Mouse (Mus musculus) megakaryocyte progenitor cell, adult 5-6 weeks (primary cell): ENCODE measurements around the gene Atp5d. TPM values are rescaled to one million over a fixed set of nuclear protein-coding genes. Genes with fewer than 3 reads are reported as not detected.

Experiments
- ATAC-seq: replicated peaks from 2 replicates; pipeline ENCODE4 v1.8.0; 2016; ENCODE audit warnings: mild to moderate bottlenecking, moderate TSS enrichment, inconsistent platforms; ENCODE audit not compliant: poor library complexity
- total RNA-seq, 2 experiments: library from RNA; stranded (forward) in 1 of 2; stranded (reverse) in 1 of 2; fragments of 157-497, 149-512 nt in 1 of 2; fragments of 200-1000 nt in 1 of 2; gene quantifications; 2 replicates each; pipeline versions ENCODE4 v1.2.3 to v1.2.4; 2015 to 2017

Atp5d gene
- total RNA-seq, 2 experiments from 2014 or later, result 39.3 to 199 TPM

DNA sequence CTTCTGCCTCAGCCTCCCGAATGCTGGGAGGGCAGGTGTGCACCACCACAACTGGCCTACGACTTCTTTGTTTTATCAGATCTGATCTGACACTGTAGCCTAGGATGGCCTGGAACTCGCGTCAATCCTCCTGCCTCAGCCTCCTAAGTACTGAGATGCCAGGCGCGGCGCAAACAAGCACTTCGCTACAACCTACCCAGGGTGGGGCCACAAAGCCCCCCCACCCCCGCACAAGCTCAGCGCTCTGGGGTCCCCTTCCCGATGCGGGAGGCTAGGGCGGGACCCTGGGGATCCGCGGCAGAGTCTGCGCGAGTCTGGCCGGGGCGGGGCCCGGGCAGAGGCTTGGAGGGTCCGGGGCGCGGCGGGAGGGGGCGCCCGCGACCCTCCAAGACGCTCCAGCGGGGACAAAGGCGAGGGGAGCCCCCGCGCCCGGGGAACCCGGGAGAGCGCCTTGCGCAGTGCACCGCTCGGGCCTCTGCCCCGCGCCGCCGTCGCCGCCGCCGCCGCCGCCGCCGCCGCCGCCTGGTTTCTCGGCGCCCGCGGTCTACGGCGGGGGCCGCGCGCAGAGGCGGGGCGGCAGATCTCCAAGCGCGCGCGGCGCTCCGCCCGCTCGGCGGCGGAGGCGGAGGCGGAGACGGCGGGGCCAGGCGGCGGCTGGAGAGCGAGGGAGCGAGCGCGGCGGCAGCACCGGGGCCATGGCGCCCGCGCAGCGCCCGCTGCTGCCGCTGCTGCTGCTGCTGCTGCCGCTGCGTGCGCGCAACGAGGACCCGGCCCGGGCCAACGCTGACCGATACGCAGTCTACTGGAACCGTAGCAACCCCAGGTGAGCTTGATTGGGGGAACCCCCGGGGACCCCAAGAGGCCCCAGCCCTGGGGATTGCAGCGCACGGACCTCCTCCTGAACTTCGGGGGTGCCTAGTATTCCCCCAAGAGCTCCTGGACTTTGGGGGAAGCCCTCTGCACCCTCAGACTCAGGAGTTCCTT lies 40.9 kb downstream of the Atp5d start, which contains the start of gene Efna2:
Gene Efna2 (plus strand): TSS at position 415 of the 984 bp plus-strand sequence.
- ATAC-seq, result no peak

DNA sequence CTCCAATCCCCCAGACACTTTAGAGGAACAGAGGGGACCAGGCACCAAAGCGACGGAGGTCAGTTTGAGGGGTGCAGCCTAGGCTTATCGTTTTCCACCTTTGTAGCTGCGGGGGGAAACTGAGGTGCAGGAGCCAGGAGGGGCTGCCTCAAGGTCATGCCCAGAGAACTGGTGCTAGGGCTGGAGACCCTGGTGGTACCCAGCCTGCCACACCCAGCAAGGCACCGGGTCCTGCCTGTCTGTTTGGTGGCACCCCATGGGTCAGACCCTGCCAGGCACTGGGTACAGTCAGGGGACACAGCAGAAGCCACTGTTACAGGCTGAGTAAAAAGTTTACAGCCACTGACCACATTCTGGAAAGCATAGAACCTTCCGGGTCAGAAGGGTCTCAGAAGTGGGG lies 41.9 kb downstream of the Atp5d start:
- ATAC-seq, result no peak

- no peak for ATAC-seq
These were observed 42.4 kb downstream of the Atp5d start for GRCm38 (mm10) chr10:80180823-80181222.

DNA sequence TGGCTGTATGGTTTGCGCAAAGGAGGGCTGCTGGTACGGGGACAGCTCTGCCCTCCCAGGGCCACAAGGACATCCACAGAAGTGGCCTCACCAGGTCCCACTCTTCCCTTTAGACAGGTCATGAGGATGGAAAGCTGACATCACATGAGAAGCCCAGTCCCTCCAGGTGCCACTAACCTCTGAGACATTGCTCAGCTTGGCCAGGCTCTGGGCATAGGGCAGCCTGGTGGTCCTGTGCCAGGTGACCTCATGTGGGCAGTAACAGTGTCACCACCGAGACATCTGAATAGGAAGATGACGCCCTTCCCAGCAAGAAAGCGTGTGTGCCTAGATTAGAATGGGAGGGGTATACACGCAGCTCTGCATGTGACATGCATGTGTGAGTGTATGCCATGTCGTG lies 44.1 kb downstream of the Atp5d start:
- no peak for ATAC-seq

DNA sequence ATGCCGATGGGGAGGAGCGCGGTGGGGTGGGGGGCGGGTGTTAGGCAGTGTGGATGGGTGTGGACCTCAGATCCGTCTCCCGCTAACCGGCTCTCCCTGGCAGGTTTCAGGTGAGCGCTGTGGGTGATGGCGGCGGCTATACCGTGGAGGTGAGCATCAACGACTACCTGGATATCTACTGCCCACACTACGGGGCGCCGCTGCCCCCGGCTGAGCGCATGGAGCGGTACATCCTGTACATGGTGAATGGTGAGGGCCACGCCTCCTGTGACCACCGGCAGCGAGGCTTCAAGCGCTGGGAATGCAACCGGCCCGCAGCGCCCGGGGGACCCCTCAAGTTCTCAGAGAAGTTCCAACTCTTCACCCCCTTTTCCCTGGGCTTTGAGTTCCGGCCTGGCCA lies 48.2 kb downstream of the Atp5d start:
- ATAC-seq, result no peak

GRCm38 (mm10) chr10:80187739-80188138 lies 49.3 kb downstream of the Atp5d start:
- ATAC-seq, result no peak

DNA sequence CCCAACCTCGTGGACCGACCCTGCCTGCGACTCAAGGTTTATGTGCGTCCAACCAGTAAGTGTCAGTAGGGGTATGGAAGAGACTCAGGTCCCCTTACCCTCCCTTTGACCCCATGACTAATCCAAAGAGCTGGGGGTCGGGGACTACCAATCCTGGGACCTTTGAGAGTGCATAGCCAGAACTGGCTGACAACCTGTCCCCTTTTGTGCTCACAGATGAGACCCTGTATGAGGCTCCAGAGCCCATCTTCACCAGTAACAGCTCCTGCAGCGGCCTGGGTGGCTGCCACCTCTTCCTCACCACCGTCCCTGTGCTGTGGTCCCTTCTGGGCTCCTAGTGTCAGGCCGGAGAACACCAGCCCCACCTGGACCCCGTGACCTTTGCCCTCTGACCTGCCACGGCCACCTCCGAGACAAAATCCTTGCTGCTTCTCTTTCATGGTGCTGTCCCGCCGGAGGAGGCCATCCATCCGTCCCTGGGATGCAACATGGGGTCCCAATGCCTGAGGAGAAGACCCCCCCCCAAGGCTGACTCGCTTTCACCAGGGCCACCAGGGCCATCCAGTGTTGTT lies 50.1 kb downstream of the Atp5d start:
- no peak for ATAC-seq

DNA sequence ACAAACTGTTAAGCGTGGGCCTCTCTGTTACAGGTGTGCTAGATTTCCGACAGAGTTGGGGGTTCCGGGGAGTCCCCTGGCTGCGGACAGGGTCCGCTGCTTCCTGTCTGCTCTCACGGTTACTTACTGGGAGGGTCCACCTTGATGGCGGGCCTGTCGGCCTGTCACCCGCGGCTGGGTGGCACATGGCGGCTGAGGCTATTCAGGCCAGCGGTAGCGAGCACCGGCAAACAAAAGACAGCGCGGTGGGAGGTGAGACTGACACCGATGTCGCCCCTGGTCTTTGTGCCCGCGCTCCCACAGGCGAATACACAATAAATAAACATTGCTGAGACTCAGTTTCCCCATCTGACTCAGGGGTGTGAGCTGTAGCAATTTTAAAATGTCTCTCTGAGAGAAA lies 51.6 kb downstream of the Atp5d start:
- no peak for ATAC-seq

- no peak for ATAC-seq
These were observed 52.1 kb downstream of the Atp5d start for GRCm38 (mm10) chr10:80190491-80191051.

GRCm38 (mm10) chr10:80193976-80194375 lies 55.5 kb downstream of the Atp5d start:
- ATAC-seq, result 0 out of 2 replicates have a peak, but pooled peaks have one; percentile 6

DNA sequence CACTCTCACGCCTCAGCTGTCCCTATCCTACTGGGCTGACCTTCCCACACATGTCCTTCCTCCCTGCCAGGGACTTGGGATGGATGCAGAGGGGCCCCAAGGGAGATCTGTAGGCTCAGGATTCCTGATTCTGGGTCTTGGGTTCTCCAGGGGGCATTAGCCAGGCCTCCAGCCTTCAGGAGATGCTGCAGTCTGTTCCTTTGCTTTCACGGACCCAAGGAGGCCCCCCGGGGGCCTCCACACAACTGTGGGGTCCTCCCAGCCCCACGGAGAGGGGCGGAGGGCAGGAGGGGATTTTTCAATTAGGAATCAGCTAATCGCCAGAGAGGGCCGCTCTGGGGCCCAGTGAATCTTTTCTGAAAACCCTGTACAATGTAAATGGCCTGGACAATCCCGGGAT lies 56.0 kb downstream of the Atp5d start:
- ATAC-seq, result no peak

Other genes starting within 250 kb of the Atp5d start
Only the 30 nearest of the 33 such genes appear.
- not detected in 2 replicates for gene Gm26602, start 227.8 kb upstream of the Atp5d start, total RNA-seq (2015)
- not detected in 2 replicates for gene Gm26602, start 227.8 kb upstream of the Atp5d start, total RNA-seq (2017)
- 0.15 TPM in 2 replicates for gene Kiss1r, start 221.7 kb upstream of the Atp5d start, total RNA-seq (2015)
- 0.25 and 1.3 TPM in 2 replicates for gene Kiss1r, start 221.7 kb upstream of the Atp5d start, total RNA-seq (2017)
- 72.3 and 78.7 TPM in 2 replicates for gene R3hdm4, start 217.4 kb upstream of the Atp5d start, total RNA-seq (2015)
- gene R3hdm4, start 217.4 kb upstream of the Atp5d start, total RNA-seq (2017), result 35.1 and 50.7 TPM in 2 replicates
- gene Arid3a, start 211.6 kb upstream of the Atp5d start, total RNA-seq (2015), result 19.9 and 21.6 TPM in 2 replicates
- 31.0 and 32.2 TPM in 2 replicates for gene Arid3a, start 211.6 kb upstream of the Atp5d start, total RNA-seq (2017)
- gene Wdr18, start 178.5 kb upstream of the Atp5d start, total RNA-seq (2015), result 36.8 and 57.4 TPM in 2 replicates
- 24.6 and 29.7 TPM in 2 replicates for gene Wdr18, start 178.5 kb upstream of the Atp5d start, total RNA-seq (2017)
- gene Grin3b, start 167.9 kb upstream of the Atp5d start, total RNA-seq (2015), result not detected in 2 replicates
- gene Grin3b, start 167.9 kb upstream of the Atp5d start, total RNA-seq (2017), result not detected in 2 replicates
- gene Tmem259, start 154.3 kb upstream of the Atp5d start, total RNA-seq (2015), result 38.9 and 44.2 TPM in 2 replicates
- 44.6 and 54.8 TPM in 2 replicates for gene Tmem259, start 154.3 kb upstream of the Atp5d start, total RNA-seq (2017)
- 50.5 and 52.8 TPM in 2 replicates for gene Cnn2, start 150.0 kb upstream of the Atp5d start, total RNA-seq (2015)
- 73.3 and 84.1 TPM in 2 replicates for gene Cnn2, start 150.0 kb upstream of the Atp5d start, total RNA-seq (2017)
- 15.4 and 15.8 TPM in 2 replicates for gene Abca7, start 142.1 kb upstream of the Atp5d start, total RNA-seq (2015)
- gene Abca7, start 142.1 kb upstream of the Atp5d start, total RNA-seq (2017), result 17.0 and 17.5 TPM in 2 replicates
- gene Arhgap45, start 122.0 kb upstream of the Atp5d start, total RNA-seq (2015), result 64.1 and 69.0 TPM in 2 replicates
- gene Arhgap45, start 122.0 kb upstream of the Atp5d start, total RNA-seq (2017), result 112 and 121 TPM in 2 replicates
- 93.3 and 99.5 TPM in 2 replicates for gene Polr2e, start 98.8 kb upstream of the Atp5d start, total RNA-seq (2015)
- 74.3 and 89.9 TPM in 2 replicates for gene Polr2e, start 98.8 kb upstream of the Atp5d start, total RNA-seq (2017)
- gene Gpx4, start 91.5 kb upstream of the Atp5d start, total RNA-seq (2015), result 253 and 271 TPM in 2 replicates
- gene Gpx4, start 91.5 kb upstream of the Atp5d start, total RNA-seq (2017), result 358 and 365 TPM in 2 replicates
- 16.9 and 19.5 TPM in 2 replicates for gene Sbno2, start 33.1 kb upstream of the Atp5d start, total RNA-seq (2015)
- gene Sbno2, start 33.1 kb upstream of the Atp5d start, total RNA-seq (2017), result 19.1 and 24.0 TPM in 2 replicates
- gene Stk11, start 22.8 kb upstream of the Atp5d start, total RNA-seq (2015), result 71.7 and 81.1 TPM in 2 replicates
- gene Stk11, start 22.8 kb upstream of the Atp5d start, total RNA-seq (2017), result 159 and 172 TPM in 2 replicates
- 3.8 and 4.8 TPM in 2 replicates for gene Cbarp, start 2.2 kb downstream of the Atp5d start, total RNA-seq (2015)
- gene Cbarp, start 2.2 kb downstream of the Atp5d start, total RNA-seq (2017), result 2.0 and 2.2 TPM in 2 replicates
- gene Midn, start 9.6 kb downstream of the Atp5d start, total RNA-seq (2015), result 21.4 and 22.2 TPM in 2 replicates
- gene Midn, start 9.6 kb downstream of the Atp5d start, total RNA-seq (2017), result 12.7 and 17.9 TPM in 2 replicates
- 16.1 and 18.4 TPM in 2 replicates for gene Cirbp, start 27.4 kb downstream of the Atp5d start, total RNA-seq (2015)
- 35.4 and 60.4 TPM in 2 replicates for gene Cirbp, start 27.4 kb downstream of the Atp5d start, total RNA-seq (2017)
- 17.2 and 18.2 TPM in 2 replicates for gene 1600002K03Rik, start 34.3 kb downstream of the Atp5d start, total RNA-seq (2015)
- gene 1600002K03Rik, start 34.3 kb downstream of the Atp5d start, total RNA-seq (2017), result 13.4 and 13.5 TPM in 2 replicates
- gene Efna2, start 40.9 kb downstream of the Atp5d start, total RNA-seq (2015), result 0.54 TPM in 1 of 2 replicates, not detected in the other
- gene Efna2, start 40.9 kb downstream of the Atp5d start, total RNA-seq (2017), result 0.37 TPM in 1 of 2 replicates, not detected in the other
- gene Mum1, start 87.8 kb downstream of the Atp5d start, total RNA-seq (2015), result 27.6 and 30.9 TPM in 2 replicates
- gene Mum1, start 87.8 kb downstream of the Atp5d start, total RNA-seq (2017), result 28.9 and 30.0 TPM in 2 replicates
- 138 and 162 TPM in 2 replicates for gene Ndufs7, start 110.5 kb downstream of the Atp5d start, total RNA-seq (2015)
- gene Ndufs7, start 110.5 kb downstream of the Atp5d start, total RNA-seq (2017), result 106 and 135 TPM in 2 replicates
- 3.2 and 3.7 TPM in 2 replicates for gene Gamt, start 122.4 kb downstream of the Atp5d start, total RNA-seq (2015)
- 2.5 and 7.4 TPM in 2 replicates for gene Gamt, start 122.4 kb downstream of the Atp5d start, total RNA-seq (2017)
- 55.4 and 61.6 TPM in 2 replicates for gene Dazap1, start 122.9 kb downstream of the Atp5d start, total RNA-seq (2015)
- 231 and 302 TPM in 2 replicates for gene Dazap1, start 122.9 kb downstream of the Atp5d start, total RNA-seq (2017)
- 2,196 and 2,314 TPM in 2 replicates for gene Rps15, start 153.8 kb downstream of the Atp5d start, total RNA-seq (2015)
- gene Rps15, start 153.8 kb downstream of the Atp5d start, total RNA-seq (2017), result 2,623 and 2,987 TPM in 2 replicates
- gene Apc2, start 157.3 kb downstream of the Atp5d start, total RNA-seq (2015), result not detected in 2 replicates
- gene Apc2, start 157.3 kb downstream of the Atp5d start, total RNA-seq (2017), result 0.03 TPM in 1 of 2 replicates, not detected in the other
- 22.9 and 24.2 TPM in 2 replicates for gene 2310011J03Rik, start 181.9 kb downstream of the Atp5d start, total RNA-seq (2015)
- gene 2310011J03Rik, start 181.9 kb downstream of the Atp5d start, total RNA-seq (2017), result 15.7 and 16.8 TPM in 2 replicates
- 5.3 and 7.0 TPM in 2 replicates for gene Pcsk4, start 190.9 kb downstream of the Atp5d start, total RNA-seq (2015)
- 0.67 and 1.8 TPM in 2 replicates for gene Pcsk4, start 190.9 kb downstream of the Atp5d start, total RNA-seq (2017)
- 2.7 and 3.8 TPM in 2 replicates for gene Reep6, start 191.3 kb downstream of the Atp5d start, total RNA-seq (2015)
- gene Reep6, start 191.3 kb downstream of the Atp5d start, total RNA-seq (2017), result 1.2 and 1.5 TPM in 2 replicates
- gene Adamtsl5, start 209.8 kb downstream of the Atp5d start, total RNA-seq (2015), result 0.15 and 0.25 TPM in 2 replicates
- gene Adamtsl5, start 209.8 kb downstream of the Atp5d start, total RNA-seq (2017), result 0.20 and 0.46 TPM in 2 replicates
- gene Plk5, start 217.8 kb downstream of the Atp5d start, total RNA-seq (2015), result not detected in 2 replicates
- not detected in 2 replicates for gene Plk5, start 217.8 kb downstream of the Atp5d start, total RNA-seq (2017)